Mouse (Mus musculus): Measurements from ENCODE around the gene Fry.

DNA sequence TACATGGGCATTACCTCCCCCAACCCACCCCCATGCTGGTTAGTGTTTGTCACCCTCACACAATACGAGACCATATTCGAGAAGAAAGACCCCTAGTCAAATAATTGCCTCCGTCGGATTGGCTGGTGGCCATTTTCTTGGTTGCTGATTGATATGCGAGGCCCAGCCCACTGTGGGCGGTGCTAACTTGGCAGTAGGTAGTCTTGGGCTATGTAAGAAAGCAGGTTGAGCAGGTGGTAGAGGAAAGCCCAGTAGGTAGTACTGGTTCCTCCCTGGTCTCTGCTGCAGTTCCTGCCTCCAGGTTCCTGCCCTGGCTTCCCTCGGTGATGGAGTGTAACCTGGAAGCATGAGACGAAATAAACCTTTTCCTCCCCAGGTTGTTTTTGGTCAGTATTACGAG is 153.7 kb downstream of the Fry start:
- TF ChIP-seq CTCF (IDR thresholded peaks at IDR 0.05; ENCODE audit: low read depth), result no peak
- no peak for TF ChIP-seq EP300 (IDR thresholded peaks at IDR 0.05; ENCODE audit: low read depth)
